Mouse (Mus musculus) lung, adult 2 months (tissue): ENCODE data around the gene Serpinb6a. TPM values are rescaled to one million over a fixed set of nuclear protein-coding genes. Genes with fewer than 3 reads are reported as not detected.

Experiments
- DNase-seq: peaks from one replicate; pipeline ENCODE4 v3.0.0; 2022
- H3K4me1 ChIP-seq: fragments of 200-500 bp; 2 replicates; pipeline ENCODE4 v1.6.1; 2011; ENCODE audit warnings: low read length; ENCODE audit not compliant: control insufficient read depth, insufficient read depth
- H3K4me3 ChIP-seq: fragments of 200-500 bp; replicated peaks from 2 replicates; pipeline ENCODE3; 2011; ENCODE audit warnings: low read depth, mild to moderate bottlenecking, control low read depth, low read length; ENCODE audit errors: extremely low read depth
- CTCF ChIP-seq: fragments of 200-500 bp; IDR thresholded peaks from 2 replicates; pipeline ENCODE4 v1.5.1; 2011; ENCODE audit warnings: mild to moderate bottlenecking, low read length, control low read depth; ENCODE audit not compliant: insufficient read depth
- POLR2A ChIP-seq: fragments of 200-500 bp; IDR thresholded peaks from 2 replicates; pipeline ENCODE4 v1.6.1; 2011; ENCODE audit warnings: low read depth, mild to moderate bottlenecking, control low read depth, low read length, borderline replicate concordance; ENCODE audit errors: extremely low read depth
- WGBS: fragments of 180-500 bp; shearing (Covaris S2); methylation state at CpG from one replicate; pipeline ENCODE4 v1.1.7; 2018; 5-methylcytosine and 5-hydroxymethylcytosine counted together
- polyA plus RNA-seq: library from polyadenylated mRNA; depleted of rRNA; stranded (reverse); fragments of >200 nt; gene quantifications from 2 replicates; pipeline ENCODE4 v1.2.3, GENCODE M21; 2012; rRNA removed

The Serpinb6a gene
- 58.6 and 128 TPM in 2 replicates for polyA plus RNA-seq

DNA sequence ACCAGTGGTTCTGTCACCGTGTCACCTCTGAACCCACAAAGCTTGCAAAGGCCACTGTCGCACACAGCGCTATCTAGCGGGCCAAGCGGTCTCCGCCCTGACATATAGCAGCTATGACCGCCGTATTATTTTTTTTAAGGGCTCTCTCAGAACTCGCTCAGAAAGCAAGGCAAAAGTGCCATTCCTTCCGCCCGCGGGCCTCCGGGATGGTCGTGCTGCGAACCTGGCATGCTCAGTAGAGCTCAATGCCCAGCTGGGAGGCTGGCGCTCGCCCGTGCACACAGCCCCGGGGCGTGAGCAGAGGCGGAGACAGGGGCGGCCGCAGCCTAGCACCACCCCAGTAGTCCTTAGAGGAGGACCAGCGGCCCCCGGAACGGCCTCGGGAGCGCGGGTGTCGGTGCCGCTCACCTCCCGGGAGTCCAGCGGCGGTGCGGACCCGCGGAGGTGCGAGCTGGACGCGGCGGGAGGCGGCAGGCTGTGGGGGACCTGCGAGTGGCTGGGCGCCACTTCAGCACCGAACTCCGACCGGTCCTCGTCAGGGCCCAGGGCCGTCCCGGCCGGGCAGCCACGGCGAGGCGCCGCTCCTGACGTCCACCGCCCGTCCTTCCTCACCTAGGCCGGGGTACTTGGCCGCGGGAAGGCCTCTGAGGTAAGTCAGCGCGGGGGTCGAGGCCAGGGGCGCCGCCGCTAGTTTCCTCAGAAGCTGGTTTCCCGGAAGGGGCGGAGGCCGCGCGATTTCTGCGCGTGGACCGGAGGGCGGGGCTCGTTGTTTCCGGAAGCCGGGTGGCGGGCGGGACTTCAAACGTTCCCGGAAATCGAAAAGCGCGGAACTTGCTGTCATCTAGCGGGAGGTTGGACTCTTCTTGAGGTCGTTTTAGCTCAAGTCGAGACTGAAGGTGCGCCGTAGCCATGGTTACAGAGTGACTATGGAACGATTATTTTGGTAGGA, at the start of gene Serpinb6a, which contains the start of gene Ripk1:
Serpinb6a (minus strand) TSS at position 737 of the 949 bp plus-strand sequence.
Ripk1 (plus strand) TSS at position 306 of the 949 bp plus-strand sequence.
- H3K4me3 ChIP-seq, result peak within 1 kb of the TSS; percentile 91
- DNase-seq, result peak; percentile 92
- TF ChIP-seq CTCF, result 0 out of 2 replicates have a peak, but pooled peaks have one; percentile 8
- peak; percentile 77 for TF ChIP-seq POLR2A
- under 1% methylated on average over 92 of the region's 92 CpGs for WGBS
- H3K4me1 ChIP-seq, result peaks cover 12% of the 10 kb centered on the region

GRCm38 (mm10) chr13:34051692-34052091, 49.1 kb upstream of the Serpinb6a start:
- peaks cover 2% of the 10 kb centered on the region; the same call in 1 of the 2 replicates for H3K4me1 ChIP-seq
- DNase-seq, result no peak
- TF ChIP-seq CTCF, result no peak
- no peak for TF ChIP-seq POLR2A
- 70% methylated on average over 3 of the region's 3 CpGs for WGBS
- H3K4me3 ChIP-seq, result no peak overlapping the region

DNA sequence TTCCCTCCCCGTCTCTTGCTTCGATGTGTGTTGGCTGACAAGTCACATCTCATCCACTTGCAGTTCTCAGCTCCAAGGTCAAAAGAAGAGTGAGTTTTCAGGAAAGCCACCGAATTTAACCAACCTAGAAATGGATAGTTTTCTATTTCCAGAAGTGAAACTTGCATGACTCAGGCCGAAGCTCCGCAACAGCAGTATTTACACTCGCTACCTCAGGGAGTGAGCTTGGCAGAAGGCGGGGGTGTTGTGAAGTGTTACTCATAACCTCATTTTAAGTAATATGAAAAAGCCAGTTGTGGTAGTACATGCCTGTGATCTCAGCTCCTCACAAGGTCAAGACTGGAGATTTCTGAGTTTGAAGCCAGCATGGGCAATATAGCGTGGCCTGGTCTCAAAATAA, 47.9 kb upstream of the Serpinb6a start:
- no peak overlapping the region for H3K4me3 ChIP-seq
- H3K4me1 ChIP-seq, result peaks cover 2% of the 10 kb centered on the region; the same call in 1 of the 2 replicates
- WGBS, result 77% methylated on average over 8 of the region's 8 CpGs
- no peak for DNase-seq
- TF ChIP-seq CTCF (no peak), POLR2A (no peak)

- H3K4me3 ChIP-seq, result no peak overlapping the region
- TF ChIP-seq CTCF (no peak), POLR2A (no peak)
- H3K4me1 ChIP-seq, result no peaks in the 10 kb centered on the region; the same call in 1 of the 2 replicates
- DNase-seq, result no peak
- 92% methylated on average over 3 of the region's 3 CpGs for WGBS
Observed at GRCm38 (mm10) chr13:34047526-34047925, 44.9 kb upstream of the Serpinb6a start.

GRCm38 (mm10) chr13:34046421-34047012, 43.9 kb upstream of the Serpinb6a start:
- peak; percentile 87 for TF ChIP-seq CTCF
- TF ChIP-seq POLR2A, result no peak
- Histone ChIP-seq H3K4me1 (no peaks in the 10 kb centered on the region), H3K4me3 (no peak overlapping the region)
- peak; percentile 62 for DNase-seq
- WGBS, result 42% methylated on average over 11 of the region's 11 CpGs

DNA sequence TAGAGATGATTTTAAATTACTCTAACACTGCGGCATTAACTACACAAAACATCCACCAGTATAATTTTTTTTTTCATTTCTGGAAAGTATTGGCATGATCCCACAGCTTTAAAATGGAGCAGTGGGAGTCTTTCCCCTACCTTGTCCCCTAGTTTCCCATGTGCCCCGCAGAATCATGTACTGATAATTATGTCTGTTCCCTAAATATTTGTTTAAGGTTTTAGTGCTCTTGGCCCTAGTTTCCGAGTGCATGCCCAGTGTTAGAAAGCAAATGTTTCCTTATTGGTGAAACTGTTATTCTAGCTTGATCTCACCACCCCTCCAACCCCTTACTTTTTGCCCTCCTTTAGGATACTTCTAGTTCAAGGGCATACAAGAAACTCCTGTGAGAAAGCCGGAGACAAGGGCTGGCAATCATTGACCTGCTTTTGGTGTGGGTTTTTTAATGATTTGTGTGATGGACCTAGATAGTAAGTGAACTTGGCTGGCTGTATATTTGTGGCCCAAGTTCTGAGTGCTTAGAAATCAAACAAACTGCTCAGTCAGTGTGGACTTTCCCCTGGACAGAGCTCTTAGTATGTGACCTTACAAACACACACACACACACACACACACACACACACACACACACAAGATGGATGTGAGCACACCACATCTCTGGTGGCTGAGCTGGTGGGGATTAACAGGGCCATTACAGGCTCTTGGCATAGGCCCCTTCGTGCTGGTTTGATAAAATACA, 43.1 kb upstream of the Serpinb6a start:
- no peak for TF ChIP-seq POLR2A
- no peak for TF ChIP-seq CTCF
- WGBS, result 56% methylated on average over 5 of the region's 5 CpGs
- no peaks in the 10 kb centered on the region for H3K4me1 ChIP-seq
- H3K4me3 ChIP-seq, result no peak overlapping the region
- no peak for DNase-seq

DNA sequence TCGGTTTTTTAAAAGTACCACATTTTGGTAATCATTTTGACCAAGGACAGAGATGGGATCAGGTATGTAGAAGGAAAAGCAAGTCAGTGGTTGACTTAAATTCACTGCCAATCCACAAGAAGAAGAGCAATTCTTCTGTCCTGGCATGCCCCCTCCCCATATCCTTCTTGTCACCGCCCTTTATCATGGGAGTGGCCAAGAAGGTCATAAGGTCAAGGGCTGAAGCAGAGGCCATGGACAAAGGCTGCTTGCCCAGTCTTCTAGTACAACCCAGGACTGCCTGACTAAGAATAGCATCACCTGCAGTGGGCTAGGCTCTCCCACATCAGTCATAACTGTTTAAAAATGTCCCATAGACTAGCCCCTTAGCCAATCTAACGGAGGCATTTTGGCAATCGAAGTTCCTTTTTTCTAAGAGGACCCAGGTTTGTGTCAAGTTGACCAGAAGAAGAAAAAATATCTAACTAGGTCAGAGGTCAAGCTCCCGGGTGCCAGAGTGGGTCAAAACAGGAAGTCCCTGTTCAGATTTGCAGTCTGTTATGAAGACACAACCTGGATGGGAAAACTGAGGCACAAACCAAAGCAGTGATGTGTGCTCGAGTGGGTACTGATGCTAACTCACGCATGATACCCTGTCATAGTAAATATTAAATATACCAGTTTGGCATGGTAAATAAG, 41.3 kb upstream of the Serpinb6a start:
- WGBS, result 63% methylated on average over 7 of the region's 7 CpGs
- no peak for TF ChIP-seq CTCF
- TF ChIP-seq POLR2A, result no peak
- no peak for DNase-seq
- peaks cover 2% of the 10 kb centered on the region; the same call in 1 of the 2 replicates for H3K4me1 ChIP-seq
- H3K4me3 ChIP-seq, result no peak overlapping the region

GRCm38 (mm10) chr13:34040091-34040490, 37.5 kb upstream of the Serpinb6a start:
- 99% methylated on average over 3 of the region's 3 CpGs for WGBS
- Histone ChIP-seq H3K4me1 (peaks cover 6% of the 10 kb centered on the region; the same call in 1 of the 2 replicates), H3K4me3 (no peak overlapping the region)
- DNase-seq, result no peak
- TF ChIP-seq POLR2A (no peak), CTCF (no peak)

GRCm38 (mm10) chr13:34038901-34039341, 36.3 kb upstream of the Serpinb6a start:
- TF ChIP-seq POLR2A (no peak), CTCF (no peak)
- WGBS, result 53% methylated on average over 8 of the region's 8 CpGs
- Histone ChIP-seq H3K4me1 (peaks cover 6% of the 10 kb centered on the region; the same call in 1 of the 2 replicates), H3K4me3 (no peak overlapping the region)
- no peak for DNase-seq
